26 mouse cellular contexts compared by ENCODE assay signal in genomic region chr14:46944411-46944810, GRCm38 (mm10).
"Had no signal": no experiment of that assay in that cellular context is flagged by ENCODE, and none has a peak within 500 bp of the region (broad histone marks: within the 10 kb centered on the region; RNA-seq: fewer than 3 reads in every experiment).

No protein-coding gene starts in this region.

- ATAC-seq: hindbrain, postnatal 0 days; intestine, embryonic 16.5 days; liver, embryonic 12.5 days had no signal

- H3K27me3 ChIP-seq: heart, embryonic 13.5 days; heart, embryonic 15.5 days; hindbrain, embryonic 13.5 days; hindbrain, embryonic 15.5 days; kidney, embryonic 15.5 days; limb, embryonic 13.5 days; limb, embryonic 15.5 days; liver, embryonic 12.5 days had no signal

- H3K9ac ChIP-seq: heart, embryonic 13.5 days; heart, embryonic 15.5 days; hindbrain, embryonic 13.5 days; hindbrain, embryonic 15.5 days; kidney, embryonic 15.5 days; limb, embryonic 13.5 days; limb, embryonic 15.5 days; liver, embryonic 12.5 days; liver, embryonic 14.5 days had no signal

- H3K9me3 ChIP-seq: heart, embryonic 13.5 days; heart, embryonic 15.5 days; hindbrain, embryonic 13.5 days; hindbrain, embryonic 15.5 days; kidney, embryonic 15.5 days; limb, embryonic 13.5 days; limb, embryonic 15.5 days; liver, embryonic 12.5 days had no signal

- H3K4me2 ChIP-seq: heart, embryonic 11.5 days; heart, embryonic 13.5 days; heart, embryonic 15.5 days; hindbrain, embryonic 13.5 days; hindbrain, embryonic 15.5 days; kidney, embryonic 15.5 days; limb, embryonic 13.5 days; limb, embryonic 15.5 days; liver, embryonic 12.5 days had no signal

- DNase-seq: gastrocnemius, postnatal 14 days; gastrocnemius, postnatal 36 days; heart, adult 18-20 months; heart, postnatal 14 days; heart, postnatal 36 days; kidney, adult 11 months; kidney, adult 2 months; kidney, adult 9 months; kidney, postnatal 14 days; kidney, postnatal 36 days; layer of hippocampus, adult 9-11 months; layer of hippocampus, postnatal 36 days; left cerebral cortex, postnatal 4 days had no signal

- H3K27ac ChIP-seq: hindbrain, embryonic 13.5 days; hindbrain, embryonic 15.5 days; hindbrain, postnatal 0 days; kidney, embryonic 15.5 days; kidney, postnatal 0 days; limb, embryonic 13.5 days; limb, embryonic 15.5 days; liver, embryonic 12.5 days; liver, embryonic 14.5 days had no signal

- H3K4me3 ChIP-seq: heart, embryonic 13.5 days; heart, embryonic 15.5 days; hindbrain, embryonic 13.5 days; hindbrain, embryonic 15.5 days; kidney, embryonic 15.5 days; limb, embryonic 13.5 days; limb, embryonic 15.5 days; liver, embryonic 12.5 days had no signal

- H3K36me3 ChIP-seq: heart, embryonic 13.5 days; heart, embryonic 15.5 days; hindbrain, embryonic 13.5 days; hindbrain, embryonic 15.5 days; kidney, embryonic 15.5 days; limb, embryonic 13.5 days; limb, embryonic 15.5 days; liver, embryonic 12.5 days had no signal
